29 mouse cellular contexts compared by ENCODE assay signal in genomic region chr4:135779661-135780060, GRCm38 (mm10). TPM values are rescaled to one million over a fixed set of nuclear protein-coding genes. Genes with fewer than 3 reads are reported as not detected.
"Had no signal": no experiment of that assay in that cellular context is flagged by ENCODE, and none has a peak within 500 bp of the region (broad histone marks: within the 10 kb centered on the region; RNA-seq: fewer than 3 reads in every experiment).

No protein-coding gene starts in this region.

- H3K27ac ChIP-seq: heart, embryonic 10.5 days; heart, embryonic 13.5 days; heart, embryonic 15.5 days; hindbrain, embryonic 10.5 days; hindbrain, embryonic 12.5 days; hindbrain, embryonic 13.5 days; hindbrain, embryonic 14.5 days; hindbrain, embryonic 15.5 days; hindbrain, postnatal 0 days; intestine, embryonic 15.5 days; kidney, embryonic 15.5 days; kidney, postnatal 0 days; layer of hippocampus, adult 2 months; left cerebral cortex, adult 2 months had no signal

- DNase-seq: heart, postnatal 36 days; kidney, adult 18-20 months; kidney, adult 2 months; kidney, adult 9 months; kidney, postnatal 14 days; layer of hippocampus, adult 9-11 months; layer of hippocampus, postnatal 36 days had no signal

- H3K4me1 ChIP-seq: hindbrain, embryonic 13.5 days; hindbrain, embryonic 15.5 days; intestine, embryonic 15.5 days had no signal

- ATAC-seq: hindbrain, embryonic 16.5 days; inflammation-experienced regulatory T-cells, adult 6 months; intestine, embryonic 15.5 days had no signal

- H3K4me3 ChIP-seq: heart, embryonic 10.5 days; heart, embryonic 12.5 days; heart, embryonic 13.5 days; heart, embryonic 15.5 days; hindbrain, embryonic 10.5 days; hindbrain, embryonic 12.5 days; hindbrain, embryonic 13.5 days; hindbrain, embryonic 15.5 days; intestine, embryonic 15.5 days; kidney, embryonic 15.5 days; layer of hippocampus, adult 2 months; left cerebral cortex, adult 2 months had no signal

- H3K9me3 ChIP-seq: heart, embryonic 10.5 days; heart, embryonic 12.5 days; heart, embryonic 13.5 days; heart, embryonic 15.5 days; hindbrain, embryonic 10.5 days; hindbrain, embryonic 12.5 days; hindbrain, embryonic 13.5 days; hindbrain, embryonic 15.5 days; intestine, embryonic 15.5 days; kidney, embryonic 15.5 days had no signal

- H3K27me3 ChIP-seq: heart, embryonic 15.5 days; hindbrain, embryonic 12.5 days; hindbrain, embryonic 13.5 days; hindbrain, embryonic 15.5 days; kidney, embryonic 15.5 days had no signal

- H3K9ac ChIP-seq: heart, embryonic 12.5 days; heart, embryonic 13.5 days; heart, embryonic 15.5 days; hindbrain, embryonic 12.5 days; hindbrain, embryonic 13.5 days; hindbrain, embryonic 14.5 days; hindbrain, embryonic 15.5 days; intestine, embryonic 15.5 days; kidney, embryonic 15.5 days had no signal

- H3K4me2 ChIP-seq: heart, embryonic 12.5 days; heart, embryonic 13.5 days; heart, embryonic 15.5 days; hindbrain, embryonic 12.5 days; hindbrain, embryonic 13.5 days; hindbrain, embryonic 14.5 days; hindbrain, embryonic 15.5 days; intestine, embryonic 15.5 days; kidney, embryonic 15.5 days had no signal

- H3K36me3 ChIP-seq: heart, embryonic 10.5 days; heart, embryonic 12.5 days; heart, embryonic 13.5 days; heart, embryonic 15.5 days; hindbrain, embryonic 10.5 days; hindbrain, embryonic 12.5 days; hindbrain, embryonic 13.5 days; hindbrain, embryonic 15.5 days; intestine, embryonic 15.5 days; kidney, embryonic 15.5 days had no signal

RNA-seq across cellular contexts. Expression of gene Myom3, which starts 20.1 kb away (rescaled TPM):
- polyA plus RNA-seq: heart, embryonic 10.5 days; hindbrain, embryonic 10.5 days; inflammation-experienced regulatory T-cells, adult 6 months had no signal

RNA-seq across cellular contexts. Expression of gene Il22ra1, which starts 51.7 kb away (rescaled TPM):
- polyA plus RNA-seq: heart, embryonic 12.5 days; heart, embryonic 13.5 days; heart, embryonic 14.5 days; heart, embryonic 16.5 days; heart, postnatal 0 days; hindbrain, embryonic 10.5 days; hindbrain, embryonic 11.5 days; hindbrain, embryonic 12.5 days; hindbrain, embryonic 13.5 days; hindbrain, embryonic 14.5 days; hindbrain, embryonic 15.5 days; hindbrain, embryonic 16.5 days; hindbrain, postnatal 0 days; inflammation-experienced regulatory T-cells, adult 6 months; kidney, embryonic 14.5 days had no signal
